Mouse (Mus musculus) spleen, adult 2 months (tissue): Measurements from ENCODE around the gene Bend6.

ENCODE experiments used
- CTCF ChIP-seq: fragments of 200-500 bp; IDR thresholded peaks from 2 replicates; pipeline ENCODE4 v1.5.1; 2011; ENCODE audit warnings: mild to moderate bottlenecking, inconsistent platforms; ENCODE audit not compliant: insufficient read depth, insufficient read length, insufficient replicate concordance; ENCODE audit errors: extremely low read depth
- POLR2A ChIP-seq: fragments of 200-500 bp; IDR thresholded peaks from 2 replicates; pipeline ENCODE4 v1.6.1; 2011; ENCODE audit warnings: low read depth, low read length, inconsistent platforms

- no peak for TF ChIP-seq POLR2A
- TF ChIP-seq CTCF: no peak
These were observed 38.6 kb downstream of the Bend6 start for GRCm38 (mm10) chr1:33869031-33869430.
